Comparison of ENCODE assay signal across 20 mouse cellular contexts in the genomic region with DNA sequence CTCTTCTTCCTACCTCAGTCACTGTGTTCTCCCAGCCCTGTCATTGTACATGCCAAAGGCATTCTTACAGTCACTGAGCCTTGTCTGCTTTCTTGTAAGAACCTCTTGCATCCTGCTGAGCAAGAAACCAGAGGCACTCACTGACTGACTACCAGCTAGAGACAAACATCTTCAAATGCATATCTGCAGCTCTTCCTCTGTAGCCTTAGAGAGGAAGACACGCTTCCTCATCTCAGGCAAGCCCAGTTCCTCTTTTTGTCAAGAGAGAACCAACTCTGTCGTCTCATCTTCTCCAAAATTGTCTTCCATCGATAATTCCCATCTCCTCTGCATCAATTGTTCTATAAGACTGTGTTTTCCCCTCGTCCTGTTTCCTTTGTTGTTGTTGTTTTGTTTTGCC. TPM values are rescaled to one million over a fixed set of nuclear protein-coding genes. Genes with fewer than 3 reads are reported as not detected.
DNase-seq lines count a peak whose midpoint lies in the region; ATAC-seq and TF ChIP-seq lines count a peak whose summit lies in the region.
"Had no signal": no experiment of that assay in that cellular context is flagged by ENCODE, and none has a peak within 500 bp of the region (broad histone marks: within the 10 kb centered on the region; RNA-seq: fewer than 3 reads in every experiment).

No protein-coding gene starts in this region.

- DNase-seq in B cell, adult 2 months: peak; percentile 40 to 41
- peak; percentile 19 for DNase-seq in brain, adult 2 months (ENCODE audit: low read depth, low spot score)
- no peak for DNase-seq in adrenal gland, postnatal 10 days
- no peak for DNase-seq in thymus, adult 2 months
- no peak for DNase-seq in embryo, embryonic 9.5 days (ENCODE audit: extremely low spot score)
- DNase-seq: cerebellum, adult 18-20 months; gastrocnemius, postnatal 36 days; liver, embryonic 13.5 days had no signal

- no peaks in the 10 kb centered on the region for H3K9me3 ChIP-seq in liver, embryonic 16.5 days (replicated peaks; ENCODE audit: control insufficient read depth, low read length)
- H3K9me3 ChIP-seq in liver, embryonic 12.5 days (replicated peaks): no peaks in the 10 kb centered on the region
- H3K9me3 ChIP-seq: embryonic facial prominence, embryonic 15.5 days; heart, embryonic 13.5 days; intestine, embryonic 15.5 days; neural tube, embryonic 13.5 days had no signal

- ATAC-seq in liver, embryonic 16.5 days (ENCODE audit: low read depth): peak; percentile 20; the same call in 1 of the 2 replicates
- no peak for ATAC-seq in liver, embryonic 12.5 days
- ATAC-seq in monocyte, adult 5-6 weeks (replicated peaks; ENCODE audit: insufficient number of reproducible peaks, low FRiP score, low TSS enrichment, poor library complexity, severe bottlenecking): peak; percentile 86
- ATAC-seq: activated CD4-positive, CD25-positive, alpha-beta regulatory T cell, adult 4 months; intestine, embryonic 15.5 days; midbrain, embryonic 16.5 days had no signal

- no peak overlapping the region for H3K4me3 ChIP-seq in liver, embryonic 16.5 days (ENCODE audit: low read depth, low read length)
- no peak overlapping the region for H3K4me3 ChIP-seq in liver, embryonic 12.5 days
- H3K4me3 ChIP-seq in thymus, adult 2 months (ENCODE audit: control insufficient read depth, insufficient read depth, low read length): no peak overlapping the region
- H3K4me3 ChIP-seq: embryonic facial prominence, embryonic 15.5 days; heart, embryonic 13.5 days; hindbrain, embryonic 12.5 days; intestine, embryonic 15.5 days; layer of hippocampus, adult 2 months; liver, embryonic 13.5 days; megakaryocyte, embryonic 14.5 days; neural tube, embryonic 13.5 days had no signal

- H3K36me3 ChIP-seq in liver, embryonic 16.5 days (ENCODE audit: control insufficient read depth, insufficient read depth): no peaks in the 10 kb centered on the region
- H3K36me3 ChIP-seq in liver, embryonic 12.5 days: no peaks in the 10 kb centered on the region
- no peaks in the 10 kb centered on the region for H3K36me3 ChIP-seq in thymus, adult 2 months (ENCODE audit: control insufficient read depth, insufficient read depth, low read length)
- H3K36me3 ChIP-seq: embryonic facial prominence, embryonic 15.5 days; heart, embryonic 13.5 days; hindbrain, embryonic 12.5 days; intestine, embryonic 15.5 days; liver, embryonic 13.5 days; neural tube, embryonic 13.5 days had no signal

- H3K27ac ChIP-seq in liver, embryonic 16.5 days (ENCODE audit: low read length): no peak overlapping the region
- no peak overlapping the region for H3K27ac ChIP-seq in liver, embryonic 12.5 days
- H3K27ac ChIP-seq in thymus, adult 2 months (ENCODE audit: control insufficient read depth, insufficient read depth, low read length): no peak overlapping the region
- H3K27ac ChIP-seq: embryonic facial prominence, embryonic 15.5 days; heart, embryonic 13.5 days; hindbrain, embryonic 12.5 days; intestine, embryonic 15.5 days; layer of hippocampus, adult 2 months; liver, embryonic 13.5 days; neural tube, embryonic 13.5 days had no signal

- TF ChIP-seq POLR2A in thymus, adult 2 months (IDR thresholded peaks at IDR 0.05; ENCODE audit: control insufficient read depth, extremely low read depth, insufficient read depth, low read length, poor library complexity): no peak

- H3K4me2 ChIP-seq in liver, embryonic 16.5 days (ENCODE audit: low read depth, low read length): no peak overlapping the region
- H3K4me2 ChIP-seq in liver, embryonic 12.5 days: no peak overlapping the region
- H3K4me2 ChIP-seq: embryonic facial prominence, embryonic 15.5 days; heart, embryonic 13.5 days; hindbrain, embryonic 12.5 days; intestine, embryonic 15.5 days; liver, embryonic 13.5 days; neural tube, embryonic 13.5 days had no signal

- H3K4me1 ChIP-seq in liver, embryonic 16.5 days (ENCODE audit: control insufficient read depth, low read depth, low read length): no peaks in the 10 kb centered on the region; the same call in 1 of the 2 replicates
- peaks cover 4% of the 10 kb centered on the region for H3K4me1 ChIP-seq in liver, embryonic 12.5 days
- H3K4me1 ChIP-seq in thymus, adult 2 months (replicated peaks; ENCODE audit: control insufficient read depth, insufficient read depth, low read length): peaks cover 5% of the 10 kb centered on the region; the same call in 1 of the 2 replicates

- H3K27me3 ChIP-seq in liver, embryonic 16.5 days (ENCODE audit: control insufficient read depth, insufficient read depth, low read depth, low read length): peaks cover 5% of the 10 kb centered on the region
- peaks cover 24% of the 10 kb centered on the region for H3K27me3 ChIP-seq in liver, embryonic 12.5 days (replicated peaks)
- H3K27me3 ChIP-seq in thymus, adult 2 months (ENCODE audit: control insufficient read depth, insufficient read depth, low read length): peaks cover 3% of the 10 kb centered on the region; the same call in 1 of the 2 replicates
- H3K27me3 ChIP-seq: embryonic facial prominence, embryonic 15.5 days; intestine, embryonic 15.5 days had no signal

- 19% methylated on average over 4 of the region's 4 CpGs for WGBS in liver, embryonic 16.5 days (ENCODE audit: insufficient replicate concordance)
- 16% methylated on average over 4 of the region's 4 CpGs for WGBS in liver, embryonic 12.5 days (ENCODE audit: insufficient replicate concordance)
- 41% methylated on average over 4 of the region's 4 CpGs for WGBS in thymus, adult 2 months

- TF ChIP-seq CTCF in thymus, adult 2 months (IDR thresholded peaks at IDR 0.05; ENCODE audit: borderline replicate concordance, control insufficient read depth, extremely low read depth, insufficient read depth, low read length, poor library complexity): no peak

- H3K9ac ChIP-seq in liver, embryonic 16.5 days (ENCODE audit: low read depth, low read length): no peak overlapping the region
- no peak overlapping the region for H3K9ac ChIP-seq in liver, embryonic 12.5 days
- H3K9ac ChIP-seq: embryonic facial prominence, embryonic 15.5 days; heart, embryonic 13.5 days; hindbrain, embryonic 12.5 days; intestine, embryonic 15.5 days; liver, embryonic 13.5 days; neural tube, embryonic 13.5 days had no signal

RNA-seq across cellular contexts. Expression of a gene that starts 4.3 kb away (rescaled TPM):
- polyA plus RNA-seq in liver, embryonic 16.5 days (2015; fragmentation: Nextera tagmentation; extraction: Ambion mirVana): 98.2 and 101 TPM in 2 replicates
- polyA plus RNA-seq in liver, embryonic 12.5 days (2016; fragmentation: Nextera tagmentation; extraction: Ambion mirVana): 42.2 and 42.4 TPM in 2 replicates
- 17.9 to 44.5 TPM (median 30.5 TPM) in 3 replicates for total RNA-seq in monocyte, adult 5-6 weeks (2017)
- total RNA-seq in adrenal gland, postnatal 10 days (2021): 10 to 100 TPM; 45.6 to 64.8 TPM
- polyA plus RNA-seq in thymus, adult 2 months (2012; rRNA removed): 5.8 and 7.4 TPM in 2 replicates

Comparison
In these comparisons a context has a peak if more than half of its experiments do, and no peak if none do; other contexts are left out.
1. DNase-seq: peak in B cell, adult 2 months (2 of 2) and brain, adult 2 months (single experiment); none in adrenal gland, postnatal 10 days (single experiment), thymus, adult 2 months (single experiment) and embryo, embryonic 9.5 days (single experiment).